Mouse (Mus musculus) kidney, adult 11 months (tissue): ENCODE measurements around the gene Gm21870.
"Not testable (repeated sequence)": the region's sequence is repeated elsewhere in the genome, so short reads cannot be mapped to it uniquely, and the experiment has no call there.

Experiments
- DNase-seq: peaks from one replicate; pipeline ENCODE4 v3.0.0; 2022

Gene Gm21870

DNA sequence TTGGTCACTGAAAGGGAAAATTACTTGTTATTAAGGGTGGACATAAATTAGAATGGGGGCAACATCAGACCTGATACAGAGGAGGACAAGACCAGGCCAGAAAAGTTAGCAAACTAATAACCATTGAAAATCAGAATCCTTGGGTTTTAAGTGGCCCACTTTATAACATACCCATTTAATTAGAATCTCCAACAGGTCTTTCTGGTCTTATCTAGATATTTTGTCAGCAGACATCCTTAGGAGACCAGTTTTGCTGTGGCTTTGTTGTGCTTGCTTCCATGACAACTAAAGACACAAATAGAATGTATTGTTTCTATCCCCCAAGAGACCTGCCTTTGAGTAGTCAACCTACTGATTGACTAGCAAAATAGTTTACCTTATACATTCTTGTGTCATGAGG is at the start of gene Gm21870:
Gene Gm21870 (minus strand): TSS at position 101 of the 400 bp plus-strand sequence.
- not testable (repeated sequence) for DNase-seq

DNA sequence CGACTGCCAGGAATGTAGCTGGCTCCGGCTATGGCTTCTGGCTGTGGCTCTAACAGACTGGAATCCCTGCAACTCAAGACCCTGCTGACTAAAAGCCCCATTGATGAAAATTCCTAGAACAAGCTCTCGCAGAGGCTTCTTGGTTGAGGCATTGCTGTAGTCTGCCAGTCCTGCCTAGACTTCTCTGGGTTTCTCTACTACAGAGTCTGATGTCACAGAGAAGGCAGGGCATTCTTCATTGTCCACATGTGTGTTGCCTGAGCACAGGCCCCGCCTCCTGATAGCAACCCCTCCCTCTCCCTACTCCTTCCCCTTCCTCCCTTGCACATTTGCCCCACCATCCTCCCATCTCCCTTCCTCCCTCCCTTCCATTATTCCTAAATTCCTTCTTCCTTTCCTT is 30.2 kb downstream of the Gm21870 start, which contains the start of gene Btbd35f6:
Gene Btbd35f6 (minus strand): TSS at position 101 of the 400 bp plus-strand sequence.
- DNase-seq: not testable (repeated sequence)
